Mouse (Mus musculus): ENCODE results near the gene Csf3.

DNA sequence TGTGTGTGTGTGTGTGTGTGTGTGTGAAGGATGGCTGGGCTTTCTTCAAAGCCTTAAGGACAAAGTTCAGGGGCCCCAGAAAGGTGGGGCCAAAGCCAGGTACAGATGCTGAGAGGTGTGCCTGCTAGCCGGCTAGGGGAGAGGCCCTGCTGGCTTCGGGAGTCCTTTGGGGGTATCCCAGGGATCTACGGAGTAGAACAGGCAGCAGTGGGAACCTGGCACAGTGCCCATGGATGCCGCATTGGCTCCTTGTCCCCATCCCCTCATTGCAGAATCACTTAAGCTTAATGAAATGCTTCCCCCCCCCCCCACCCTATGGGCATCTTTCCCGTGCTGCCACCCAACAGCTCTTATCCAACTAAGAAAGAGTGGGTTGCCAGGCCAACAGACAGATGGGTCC is 48.7 kb downstream of the Csf3 start:
- TF ChIP-seq CTCF (IDR thresholded peaks at IDR 0.05; ENCODE audit: low read depth) (no peak), EP300 (optimal IDR thresholded peaks at IDR 0.05) (no peak)

Measured in stomach, postnatal 0 days (tissue).